Mouse (Mus musculus) spleen, adult 2 months (tissue): Measurements from ENCODE around the gene Cacng5.

Experiments
- CTCF ChIP-seq: fragments of 200-500 bp; IDR thresholded peaks from 2 replicates; pipeline ENCODE4 v1.5.1; 2011; ENCODE audit warnings: mild to moderate bottlenecking, inconsistent platforms; ENCODE audit not compliant: insufficient read depth, insufficient read length, insufficient replicate concordance; ENCODE audit errors: extremely low read depth
- POLR2A ChIP-seq: fragments of 200-500 bp; IDR thresholded peaks from 2 replicates; pipeline ENCODE4 v1.6.1; 2011; ENCODE audit warnings: low read depth, low read length, inconsistent platforms

DNA sequence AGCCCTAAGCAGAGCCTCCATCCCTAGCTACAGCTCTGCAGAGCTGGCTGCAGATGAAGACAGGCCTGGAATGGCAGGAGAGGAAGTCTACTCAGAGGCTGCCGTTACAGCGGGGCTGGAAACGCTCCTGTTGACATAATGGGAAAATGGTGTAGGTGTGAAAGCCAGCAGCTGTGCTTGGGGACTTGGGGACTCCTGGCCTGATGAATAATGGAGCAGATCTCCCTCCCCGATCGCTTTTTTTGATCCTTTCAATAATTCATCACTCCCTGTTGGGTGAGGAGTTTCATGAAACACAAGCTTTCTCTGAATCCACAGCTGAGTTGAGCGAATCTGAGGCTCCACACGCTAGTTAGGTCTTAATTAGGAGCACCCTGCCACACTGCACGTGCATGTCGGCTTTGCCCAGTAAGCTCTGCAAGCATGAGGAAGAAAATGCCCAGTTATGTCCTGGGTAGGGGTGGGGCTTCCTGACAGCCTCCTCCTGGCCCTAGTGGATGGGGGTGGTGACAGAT lies 2.9 kb upstream of the Cacng5 start:
- TF ChIP-seq CTCF (no peak), POLR2A (no peak)
